Mouse (Mus musculus): ENCODE measurements around the gene Olfr1392. TPM values are rescaled to one million over a fixed set of nuclear protein-coding genes. Genes with fewer than 3 reads are reported as not detected.

Olfr1392 gene
- polyA plus RNA-seq, 1 experiment from 2014 or later: not detected

DNA sequence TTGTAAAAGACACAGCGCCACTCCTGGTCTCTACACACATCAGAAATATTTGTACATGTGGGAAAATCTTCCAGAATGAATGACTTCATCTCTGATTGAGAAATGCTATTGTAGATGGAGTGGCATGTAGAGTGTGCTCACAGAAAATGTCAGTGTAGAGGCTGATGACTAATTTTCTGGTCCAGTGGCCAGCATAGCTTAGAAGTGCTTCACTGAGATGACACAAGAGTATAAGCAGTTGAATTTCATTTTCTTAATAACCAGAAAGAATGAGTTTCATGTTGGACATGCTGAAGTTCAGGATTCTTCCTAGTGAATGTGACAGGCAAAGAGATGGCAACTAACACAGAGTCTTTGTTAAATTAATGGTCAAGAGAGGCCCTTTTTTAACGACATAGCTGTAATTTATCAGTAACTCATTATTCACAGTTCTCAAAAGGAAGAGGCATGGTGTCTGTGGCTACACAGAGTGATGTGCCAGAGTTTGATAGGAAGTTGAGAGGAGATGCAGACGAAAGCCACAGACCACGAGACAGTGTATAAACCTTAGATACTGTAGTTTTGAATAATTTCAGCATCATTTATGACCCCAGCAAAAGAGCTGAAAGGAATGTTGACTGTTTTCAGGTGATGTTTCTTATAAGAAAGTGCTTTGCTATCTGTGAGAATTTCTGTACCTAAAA lies 52.2 kb downstream of the Olfr1392 start:
- ATAC-seq (replicated peaks; ENCODE audit: insufficient number of reproducible peaks, low FRiP score, low TSS enrichment, low read depth) (no peak), DNase-seq (ENCODE audit: low spot score) (no peak)
- Histone ChIP-seq H3K4me1 (ENCODE audit: control insufficient read depth, insufficient read depth, low read length) (no peaks in the 10 kb centered on the region), H3K27ac (replicated peaks; ENCODE audit: low read depth, low read length) (no peak overlapping the region), H3K27me3 (ENCODE audit: control insufficient read depth, insufficient read depth, low read length) (no peaks in the 10 kb centered on the region), H3K36me3 (replicated peaks; ENCODE audit: control insufficient read depth, insufficient read depth, low read depth, low read length) (no peaks in the 10 kb centered on the region), H3K4me3 (ENCODE audit: low read depth, low read length) (no peak overlapping the region), H3K9ac (replicated peaks; ENCODE audit: low read length) (no peak overlapping the region), H3K9me3 (replicated peaks; ENCODE audit: control insufficient read depth, low read length) (no peaks in the 10 kb centered on the region), H3K4me2 (ENCODE audit: low read depth, low read length) (no peak overlapping the region)
- WGBS: 66% methylated on average over 4 of the region's 4 CpGs

Other genes starting within 250 kb of the Olfr1392 start
- 0.10 and 0.25 TPM in 2 replicates for gene 9930111J21Rik2, start 234.0 kb upstream of the Olfr1392 start, polyA plus RNA-seq (2014; fragmentation: Nextera tagmentation; extraction: Ambion mirVana)
- not detected in 2 replicates for gene Tgtp2, start 221.1 kb upstream of the Olfr1392 start, polyA plus RNA-seq (2014; fragmentation: Nextera tagmentation; extraction: Ambion mirVana)
- gene Ifi47, start 208.7 kb upstream of the Olfr1392 start, polyA plus RNA-seq (2014; fragmentation: Nextera tagmentation; extraction: Ambion mirVana): 0.56 and 1.2 TPM in 2 replicates
- gene Olfr1396, start 170.4 kb upstream of the Olfr1392 start, polyA plus RNA-seq (2014; fragmentation: Nextera tagmentation; extraction: Ambion mirVana): not detected in 2 replicates
- not detected in 2 replicates for gene Olfr1395, start 143.0 kb upstream of the Olfr1392 start, polyA plus RNA-seq (2014; fragmentation: Nextera tagmentation; extraction: Ambion mirVana)
- not detected in 2 replicates for gene Olfr1394, start 130.9 kb upstream of the Olfr1392 start, polyA plus RNA-seq (2014; fragmentation: Nextera tagmentation; extraction: Ambion mirVana)
- 0.15 and 0.77 TPM in 2 replicates for gene Btnl9, start 98.1 kb upstream of the Olfr1392 start, polyA plus RNA-seq (2014; fragmentation: Nextera tagmentation; extraction: Ambion mirVana)
- gene Zfp62, start 82.0 kb upstream of the Olfr1392 start, polyA plus RNA-seq (2014; fragmentation: Nextera tagmentation; extraction: Ambion mirVana): 64.0 and 66.1 TPM in 2 replicates
- gene Mgat1, start 41.1 kb upstream of the Olfr1392 start, polyA plus RNA-seq (2014; fragmentation: Nextera tagmentation; extraction: Ambion mirVana): 26.4 and 32.8 TPM in 2 replicates
- 0.17 TPM in 1 of 2 replicates, not detected in the other for gene Olfr1393, start 7.0 kb upstream of the Olfr1392 start, polyA plus RNA-seq (2014; fragmentation: Nextera tagmentation; extraction: Ambion mirVana)
- not detected in 2 replicates for gene Olfr10, start 19.5 kb downstream of the Olfr1392 start, polyA plus RNA-seq (2014; fragmentation: Nextera tagmentation; extraction: Ambion mirVana)
- gene Olfr1391, start 37.5 kb downstream of the Olfr1392 start, polyA plus RNA-seq (2014; fragmentation: Nextera tagmentation; extraction: Ambion mirVana): not detected in 2 replicates
- gene Olfr1390, start 49.9 kb downstream of the Olfr1392 start, polyA plus RNA-seq (2014; fragmentation: Nextera tagmentation; extraction: Ambion mirVana): not detected in 2 replicates
- gene Olfr1389, start 137.8 kb downstream of the Olfr1392 start, polyA plus RNA-seq (2014; fragmentation: Nextera tagmentation; extraction: Ambion mirVana): not detected in 2 replicates
- gene Olfr1388, start 151.3 kb downstream of the Olfr1392 start, polyA plus RNA-seq (2014; fragmentation: Nextera tagmentation; extraction: Ambion mirVana): 0.22 and 0.38 TPM in 2 replicates
- not detected in 2 replicates for gene Olfr1387, start 170.1 kb downstream of the Olfr1392 start, polyA plus RNA-seq (2014; fragmentation: Nextera tagmentation; extraction: Ambion mirVana)
- gene Olfr1386, start 179.8 kb downstream of the Olfr1392 start, polyA plus RNA-seq (2014; fragmentation: Nextera tagmentation; extraction: Ambion mirVana): not detected in 2 replicates
- not detected in 2 replicates for gene Olfr1385, start 203.8 kb downstream of the Olfr1392 start, polyA plus RNA-seq (2014; fragmentation: Nextera tagmentation; extraction: Ambion mirVana)
- not detected in 2 replicates for gene Olfr1384, start 221.4 kb downstream of the Olfr1392 start, polyA plus RNA-seq (2014; fragmentation: Nextera tagmentation; extraction: Ambion mirVana)
- gene Olfr1383, start 234.4 kb downstream of the Olfr1392 start, polyA plus RNA-seq (2014; fragmentation: Nextera tagmentation; extraction: Ambion mirVana): not detected in 2 replicates
- not detected in 2 replicates for gene Olfr1382, start 243.0 kb downstream of the Olfr1392 start, polyA plus RNA-seq (2014; fragmentation: Nextera tagmentation; extraction: Ambion mirVana)